Mouse (Mus musculus): ENCODE data around the gene Lingo3. TPM values are rescaled to one million over a fixed set of nuclear protein-coding genes. Genes with fewer than 3 reads are reported as not detected.
"Not testable (repeated sequence)": the region's sequence is repeated elsewhere in the genome, so short reads cannot be mapped to it uniquely, and the experiment has no call there.

Gene Lingo3
- polyA plus RNA-seq, 1 experiment from 2014 or later = 0.54 TPM

DNA sequence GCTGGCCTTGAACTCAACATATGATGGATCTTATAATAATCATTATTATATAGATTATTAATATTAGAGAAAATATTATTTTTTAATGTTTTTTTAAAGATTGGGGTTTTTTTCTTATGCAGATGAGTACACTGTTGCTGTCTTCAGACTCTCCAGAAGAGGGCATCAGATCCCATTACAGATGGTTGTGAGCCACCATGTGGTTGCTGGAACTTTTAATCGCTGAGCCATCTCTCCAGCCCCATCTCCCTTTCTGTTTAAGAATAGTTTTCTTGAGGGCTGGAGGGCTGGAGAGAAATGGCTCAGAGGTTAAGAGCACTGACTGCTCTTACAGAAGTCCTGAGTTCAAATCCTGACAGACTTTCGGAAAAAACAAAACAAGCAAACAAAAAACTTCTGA lies 21.8 kb downstream of the Lingo3 start:
- H3K4me2 ChIP-seq = no peak overlapping the region
- H3K27ac ChIP-seq (ENCODE audit: poor library complexity, severe bottlenecking) = no peak overlapping the region
- 43% methylated on average over 2 of the region's 2 CpGs for WGBS
- no peak for ATAC-seq (ENCODE audit: insufficient number of reproducible peaks, low FRiP score)
- H3K9me3 ChIP-seq (replicated peaks) = no peaks in the 10 kb centered on the region
- H3K9ac ChIP-seq = no peak overlapping the region
- 0 out of 2 replicates have a peak, but pooled peaks cover 2% of the 10 kb centered on the region for H3K4me1 ChIP-seq (replicated peaks)
- H3K4me3 ChIP-seq = no peak overlapping the region
- H3K27me3 ChIP-seq (replicated peaks) = no peaks in the 10 kb centered on the region
- H3K36me3 ChIP-seq = no peaks in the 10 kb centered on the region

DNA sequence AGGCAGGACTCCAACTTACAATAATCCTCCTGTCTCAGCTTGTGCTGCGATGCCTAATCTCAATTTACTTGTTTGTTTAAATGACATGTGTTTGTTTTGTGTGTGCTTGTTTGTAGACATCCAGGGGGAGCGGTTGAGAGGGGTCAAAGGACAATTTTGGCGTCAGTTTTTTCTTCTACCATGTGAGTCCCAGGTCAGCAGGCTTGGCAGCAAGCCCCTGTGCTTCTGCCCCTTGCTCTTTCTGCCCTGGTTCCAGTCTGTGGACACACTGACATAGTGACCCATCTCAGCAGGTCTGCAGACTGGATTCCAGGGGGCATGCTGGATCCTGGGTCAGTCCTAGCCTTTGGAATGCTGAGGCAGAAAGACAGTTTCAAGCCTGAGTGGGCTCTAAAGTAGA lies 24.4 kb downstream of the Lingo3 start:
- no peak for ATAC-seq (ENCODE audit: insufficient number of reproducible peaks, low FRiP score)
- 54% methylated on average over 3 of the region's 3 CpGs for WGBS

DNA sequence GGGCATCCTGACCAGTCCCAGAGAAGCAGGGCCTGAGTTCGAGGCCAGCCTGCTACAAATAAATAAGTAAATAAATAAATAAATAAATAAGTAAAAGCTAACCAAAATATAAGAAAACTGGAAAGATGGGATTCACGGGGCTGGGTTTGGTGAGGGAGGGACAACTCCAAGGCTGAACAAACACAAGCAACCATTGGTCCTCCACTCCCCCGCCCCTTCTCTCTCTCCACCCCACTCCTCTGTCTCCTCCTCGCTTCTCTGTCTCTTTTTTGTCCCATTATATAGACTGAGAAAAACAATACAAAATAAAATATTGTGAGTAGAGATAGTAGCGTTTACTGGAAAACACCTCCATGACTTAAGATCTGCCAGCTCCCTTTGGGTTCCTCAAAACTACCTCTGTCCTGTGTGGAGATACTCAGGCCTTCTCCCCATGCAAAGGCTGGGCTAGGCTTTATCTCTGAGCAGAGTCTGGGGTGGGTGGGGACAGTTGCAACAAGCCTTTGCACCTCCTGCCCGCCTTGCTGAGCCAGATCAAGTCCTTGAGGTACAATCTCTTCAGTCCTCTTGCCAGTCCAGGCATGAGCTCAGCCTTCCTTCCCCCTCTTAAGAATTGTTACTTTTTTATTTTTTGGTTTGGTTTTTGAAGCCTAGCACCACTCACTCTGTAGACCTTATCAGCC lies 25.1 kb downstream of the Lingo3 start:
- no peaks in the 10 kb centered on the region for H3K36me3 ChIP-seq
- no peak overlapping the region for H3K27ac ChIP-seq (ENCODE audit: poor library complexity, severe bottlenecking)
- peak; percentile 72; the same call in 1 of the 2 replicates for ATAC-seq (ENCODE audit: insufficient number of reproducible peaks, low FRiP score)
- no peak overlapping the region for H3K9ac ChIP-seq
- H3K4me3 ChIP-seq = no peak overlapping the region
- 0 out of 2 replicates have a peak, but pooled peaks cover 2% of the 10 kb centered on the region for H3K4me1 ChIP-seq (replicated peaks)
- H3K27me3 ChIP-seq (replicated peaks) = no peaks in the 10 kb centered on the region
- H3K4me2 ChIP-seq = no peak overlapping the region
- 57% methylated on average over 6 of the region's 6 CpGs for WGBS
- no peaks in the 10 kb centered on the region for H3K9me3 ChIP-seq (replicated peaks)

More for the DNA sequence above, 24.4 kb downstream of the Lingo3 start:
- no peak overlapping the region for H3K4me2 ChIP-seq
- H3K4me3 ChIP-seq = no peak overlapping the region
- H3K9me3 ChIP-seq (replicated peaks) = no peaks in the 10 kb centered on the region
- H3K36me3 ChIP-seq = no peaks in the 10 kb centered on the region
- H3K4me1 ChIP-seq (replicated peaks) = 0 out of 2 replicates have a peak, but pooled peaks cover 2% of the 10 kb centered on the region
- no peak overlapping the region for H3K9ac ChIP-seq
- no peaks in the 10 kb centered on the region for H3K27me3 ChIP-seq (replicated peaks)
- H3K27ac ChIP-seq (ENCODE audit: poor library complexity, severe bottlenecking) = no peak overlapping the region

DNA sequence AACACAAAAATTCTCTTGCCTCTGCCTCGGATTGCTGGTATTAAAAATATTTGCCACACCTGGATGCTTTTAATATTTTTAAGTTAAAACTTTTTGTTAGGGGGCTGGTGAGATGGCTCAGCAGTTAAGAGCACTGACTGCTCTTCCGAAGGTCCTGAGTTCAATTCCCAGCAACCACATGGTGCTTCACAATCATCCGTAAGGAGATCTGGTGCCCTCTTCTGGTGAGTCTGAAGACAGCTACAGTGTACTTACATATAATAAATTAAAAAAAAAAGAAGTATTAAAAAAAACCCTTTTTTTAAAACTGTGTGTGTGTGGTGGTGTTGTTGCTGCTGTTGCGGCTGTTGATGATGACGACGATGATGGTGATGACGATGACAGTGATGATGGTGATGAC lies 25.9 kb downstream of the Lingo3 start:
- H3K27ac ChIP-seq (ENCODE audit: poor library complexity, severe bottlenecking); H3K4me1 ChIP-seq (replicated peaks); H3K4me3 ChIP-seq; H3K9ac ChIP-seq; ATAC-seq (ENCODE audit: insufficient number of reproducible peaks, low FRiP score); H3K4me2 ChIP-seq; H3K36me3 ChIP-seq; H3K9me3 ChIP-seq (replicated peaks); H3K27me3 ChIP-seq (replicated peaks): not testable (repeated sequence)
- 81% methylated on average over 7 of the region's 7 CpGs for WGBS

DNA sequence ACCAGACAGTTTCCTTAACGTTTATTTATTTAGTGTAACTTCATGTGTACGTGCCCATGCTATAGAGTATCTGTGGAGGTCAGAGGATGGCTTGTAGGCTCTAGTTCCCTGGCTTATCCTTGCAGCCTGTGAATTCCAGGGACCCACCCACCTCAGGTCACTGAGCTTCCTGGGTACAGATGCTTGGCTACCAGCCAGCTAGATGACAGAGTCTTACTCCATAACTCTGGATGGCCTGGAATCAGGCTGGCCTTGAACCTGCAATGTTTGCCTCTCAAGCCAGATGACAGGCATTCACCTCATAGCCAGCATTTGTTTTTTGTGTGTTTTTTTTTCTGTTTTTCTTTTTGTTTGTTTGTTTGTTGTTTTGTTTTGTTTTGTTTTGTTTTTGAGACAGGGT lies 26.7 kb downstream of the Lingo3 start:
- WGBS = 58% methylated on average over 2 of the region's 2 CpGs
- Histone ChIP-seq H3K27me3 (replicated peaks) (peaks cover 12% of the 10 kb centered on the region; the same call in 1 of the 2 replicates), H3K9ac (no peak overlapping the region), H3K36me3 (no peaks in the 10 kb centered on the region), H3K9me3 (replicated peaks) (no peaks in the 10 kb centered on the region), H3K4me3 (no peak overlapping the region), H3K4me1 (replicated peaks) (peaks cover 10% of the 10 kb centered on the region), H3K4me2 (no peak overlapping the region), H3K27ac (ENCODE audit: poor library complexity, severe bottlenecking) (no peak overlapping the region)
- no peak for ATAC-seq (ENCODE audit: insufficient number of reproducible peaks, low FRiP score)

DNA sequence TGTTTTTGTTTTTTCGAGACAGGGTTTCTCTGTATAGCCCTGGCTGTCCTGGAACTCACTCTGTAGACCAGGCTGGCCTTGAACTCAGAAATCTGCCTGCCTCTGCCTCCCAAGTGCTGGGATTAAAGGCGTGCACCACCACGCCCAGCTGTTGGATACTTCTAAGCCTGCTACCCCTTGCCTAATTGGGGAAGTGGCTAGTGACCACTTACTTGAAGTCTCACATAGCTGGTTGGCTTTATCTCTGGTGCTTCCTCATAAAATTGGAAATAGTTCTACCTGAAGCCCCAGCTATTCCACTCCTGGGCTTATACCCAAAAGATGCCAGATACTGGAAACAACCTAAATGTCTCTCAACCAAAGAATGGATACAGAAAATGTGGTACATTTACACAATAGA lies 27.5 kb downstream of the Lingo3 start:
- not testable (repeated sequence) for ATAC-seq (ENCODE audit: insufficient number of reproducible peaks, low FRiP score)
- WGBS = 75% methylated on average over 3 of the region's 3 CpGs

DNA sequence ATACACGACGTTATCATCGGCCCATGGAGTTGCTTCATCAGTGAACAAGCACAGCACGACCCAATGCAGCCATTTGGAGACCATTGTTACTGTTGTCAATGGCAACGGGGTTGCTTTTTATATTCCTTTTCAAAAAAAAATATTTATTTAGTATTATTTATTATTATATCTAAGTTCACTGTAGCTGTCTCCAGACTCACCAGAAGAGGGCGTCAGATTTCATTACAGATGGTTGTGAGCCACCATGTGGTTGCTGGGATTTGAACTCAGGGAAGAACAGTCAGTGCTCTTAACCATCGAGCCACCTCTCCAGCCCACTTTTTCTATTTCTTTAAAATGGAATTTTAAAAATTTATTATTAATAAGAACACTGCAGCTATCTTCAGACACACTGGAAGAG lies 29.0 kb downstream of the Lingo3 start:
- Histone ChIP-seq H3K36me3 (no peaks in the 10 kb centered on the region), H3K4me1 (replicated peaks) (peaks cover 21% of the 10 kb centered on the region), H3K9me3 (replicated peaks) (no peaks in the 10 kb centered on the region), H3K27ac (ENCODE audit: poor library complexity, severe bottlenecking) (no peak overlapping the region), H3K9ac (no peak overlapping the region), H3K4me3 (no peak overlapping the region), H3K27me3 (replicated peaks) (peaks cover 20% of the 10 kb centered on the region; the same call in 1 of the 2 replicates), H3K4me2 (no peak overlapping the region)
- no peak for ATAC-seq (ENCODE audit: insufficient number of reproducible peaks, low FRiP score)
- WGBS = 61% methylated on average over 7 of the region's 7 CpGs

More for the DNA sequence above, 27.5 kb downstream of the Lingo3 start:
- not testable (repeated sequence) for H3K4me3 ChIP-seq; H3K27ac ChIP-seq (ENCODE audit: poor library complexity, severe bottlenecking); H3K36me3 ChIP-seq; H3K9me3 ChIP-seq (replicated peaks); H3K9ac ChIP-seq; H3K4me2 ChIP-seq
- Histone ChIP-seq H3K4me1 (replicated peaks) (peaks cover 12% of the 10 kb centered on the region), H3K27me3 (replicated peaks) (peaks cover 15% of the 10 kb centered on the region; the same call in 1 of the 2 replicates)

DNA sequence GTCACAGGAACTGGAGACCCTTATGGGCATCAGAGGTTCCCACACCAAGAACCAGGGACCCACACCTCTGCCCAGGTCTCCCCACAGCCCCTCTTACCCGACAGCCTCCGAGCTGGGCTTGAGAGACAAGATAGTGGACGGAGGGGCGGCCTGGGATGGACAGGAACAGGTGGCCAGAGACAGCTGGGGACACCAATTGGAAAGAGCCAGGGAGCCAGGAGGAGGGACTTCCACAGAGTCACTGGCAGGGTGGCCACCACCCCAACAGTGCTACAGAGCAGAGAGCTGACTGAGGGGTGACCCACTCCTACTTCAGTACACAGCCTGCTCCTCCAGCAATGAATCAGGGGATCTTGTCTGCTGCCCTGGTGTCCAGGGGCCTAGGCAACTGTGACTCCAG lies 30.5 kb downstream of the Lingo3 start, which contains the start of gene Jsrp1:
Gene Jsrp1, minus strand, starts transcription at position 133 of the 400 bp plus-strand sequence.
- WGBS = 70% methylated on average over 4 of the region's 4 CpGs
- ATAC-seq (ENCODE audit: insufficient number of reproducible peaks, low FRiP score) = no peak
- Histone ChIP-seq H3K9ac (peak within 1 kb of the TSS; percentile 51), H3K4me3 (no peak within 1 kb of the TSS), H3K36me3 (no peaks in the 10 kb centered on the region), H3K27me3 (replicated peaks) (peaks cover 24% of the 10 kb centered on the region; the same call in 1 of the 2 replicates), H3K4me1 (replicated peaks) (peaks cover 31% of the 10 kb centered on the region), H3K27ac (ENCODE audit: poor library complexity, severe bottlenecking) (no peak within 1 kb of the TSS), H3K4me2 (no peak within 1 kb of the TSS), H3K9me3 (replicated peaks) (no peaks in the 10 kb centered on the region)

DNA sequence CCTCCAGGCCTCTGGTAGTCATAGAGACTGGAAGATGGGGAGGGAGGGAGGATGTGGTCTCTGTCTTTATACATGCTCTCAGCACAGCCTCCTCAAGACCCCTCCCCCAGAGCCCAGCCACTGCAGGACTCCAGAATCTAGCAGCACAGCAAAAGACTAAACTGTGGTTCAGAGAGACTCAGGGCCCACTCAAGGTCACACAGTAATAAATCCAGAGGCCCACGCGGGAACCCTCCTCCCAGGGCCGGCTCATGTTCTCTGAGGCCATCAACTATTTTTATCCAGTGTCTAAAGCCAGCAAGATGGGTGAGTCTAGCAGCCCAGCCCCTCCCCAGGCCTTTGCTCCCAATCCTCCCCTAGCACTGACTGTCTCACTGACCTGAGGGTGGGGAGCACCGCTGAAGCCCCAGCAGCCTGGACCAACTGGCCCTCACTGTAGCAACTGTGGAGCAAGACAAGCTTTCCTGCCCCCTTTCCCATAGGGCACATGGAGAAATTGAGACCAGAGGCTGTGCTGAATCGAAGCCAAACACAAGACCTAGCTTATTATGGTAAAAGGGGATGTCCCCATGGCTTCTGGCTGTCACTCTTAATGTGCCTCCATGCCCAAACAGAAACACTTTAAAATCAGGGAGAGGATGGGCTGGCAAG lies 31.3 kb downstream of the Lingo3 start:
- H3K4me2 ChIP-seq = no peak overlapping the region
- H3K36me3 ChIP-seq = no peaks in the 10 kb centered on the region
- peaks cover 27% of the 10 kb centered on the region; the same call in 1 of the 2 replicates for H3K27me3 ChIP-seq (replicated peaks)
- peak overlapping the region; percentile 51 for H3K9ac ChIP-seq
- no peak overlapping the region for H3K27ac ChIP-seq (ENCODE audit: poor library complexity, severe bottlenecking)
- H3K4me1 ChIP-seq (replicated peaks) = peaks cover 40% of the 10 kb centered on the region
- ATAC-seq (ENCODE audit: insufficient number of reproducible peaks, low FRiP score) = no peak
- WGBS = 49% methylated on average over 5 of the region's 5 CpGs
- no peak overlapping the region for H3K4me3 ChIP-seq
- no peaks in the 10 kb centered on the region for H3K9me3 ChIP-seq (replicated peaks)

DNA sequence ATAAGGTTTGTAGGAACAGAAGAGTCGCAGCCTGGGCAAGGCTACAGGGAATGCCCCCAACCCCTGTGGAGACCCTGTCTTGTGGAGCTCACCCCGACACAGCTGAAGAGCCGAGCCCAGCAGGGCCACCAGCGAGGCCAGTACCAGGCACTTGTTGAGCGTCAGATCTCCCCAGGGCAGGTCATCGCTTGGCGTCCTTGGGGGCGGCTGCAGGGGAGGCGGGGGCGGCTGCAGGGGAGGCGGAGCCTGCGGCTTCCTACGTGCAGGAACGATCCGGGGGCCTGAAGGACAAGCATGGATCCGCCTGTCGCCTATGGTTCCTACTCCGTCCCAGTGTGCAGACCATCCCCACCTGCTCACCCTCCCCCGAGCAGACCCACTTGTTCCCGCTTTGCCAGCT lies 33.8 kb downstream of the Lingo3 start:
- Histone ChIP-seq H3K4me1 (replicated peaks) (peaks cover 62% of the 10 kb centered on the region), H3K9me3 (replicated peaks) (no peaks in the 10 kb centered on the region), H3K9ac (peak overlapping the region; percentile 43), H3K27ac (ENCODE audit: poor library complexity, severe bottlenecking) (peak overlapping the region; percentile 34; the same call in 1 of the 2 replicates), H3K36me3 (peaks cover 3% of the 10 kb centered on the region), H3K27me3 (replicated peaks) (peaks cover 32% of the 10 kb centered on the region), H3K4me3 (peak overlapping the region; percentile 22), H3K4me2 (peak overlapping the region; percentile 70)
- WGBS = 2% methylated on average over 20 of the region's 20 CpGs
- no peak for ATAC-seq (ENCODE audit: insufficient number of reproducible peaks, low FRiP score)

DNA sequence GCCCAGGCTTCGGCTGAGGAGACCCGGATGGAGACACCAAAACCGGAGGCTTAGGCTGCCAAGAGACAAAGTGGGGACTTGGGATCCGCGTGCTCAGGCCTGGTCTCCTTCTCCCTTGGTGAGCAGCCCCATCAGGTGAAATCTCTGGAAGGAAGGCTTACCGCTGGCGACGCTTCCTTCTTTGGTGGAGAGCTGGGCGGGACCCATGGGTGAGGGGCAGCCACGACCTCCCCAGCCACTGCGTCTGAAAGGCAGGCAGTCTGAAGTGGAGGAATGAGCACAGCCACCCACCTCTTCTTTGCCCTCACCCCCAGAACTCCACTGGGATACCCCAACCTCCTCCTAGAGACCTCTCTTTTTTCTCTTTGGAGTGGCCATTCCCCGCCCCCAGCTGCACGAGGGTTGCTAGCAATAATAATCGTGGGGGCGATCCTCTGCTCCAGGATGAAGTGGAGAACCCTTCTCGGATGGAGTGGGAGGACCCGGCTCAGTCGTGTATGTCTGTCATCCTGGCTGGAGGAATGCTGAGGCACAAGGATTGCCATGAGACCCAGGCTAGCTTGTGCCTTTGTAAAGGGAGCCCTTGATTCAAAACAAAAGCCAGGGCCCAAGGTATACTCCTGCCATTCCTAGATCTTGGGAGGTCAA lies 34.7 kb downstream of the Lingo3 start:
- H3K4me3 ChIP-seq = peak overlapping the region; percentile 51
- peak overlapping the region; percentile 80 for H3K4me2 ChIP-seq
- H3K9me3 ChIP-seq (replicated peaks) = no peaks in the 10 kb centered on the region
- no peak for ATAC-seq (ENCODE audit: insufficient number of reproducible peaks, low FRiP score)
- H3K4me1 ChIP-seq (replicated peaks) = peaks cover 69% of the 10 kb centered on the region
- 7% methylated on average over 18 of the region's 18 CpGs for WGBS
- peaks cover 13% of the 10 kb centered on the region for H3K36me3 ChIP-seq
- H3K9ac ChIP-seq = peak overlapping the region; percentile 78
- peak overlapping the region; percentile 17; the same call in 1 of the 2 replicates for H3K27ac ChIP-seq (ENCODE audit: poor library complexity, severe bottlenecking)
- peaks cover 32% of the 10 kb centered on the region for H3K27me3 ChIP-seq (replicated peaks)
